Mouse (Mus musculus): ENCODE measurements around the gene Acoxl.

Acoxl gene

GRCm38 (mm10) chr2:128032111-128032510 lies 193.4 kb downstream of the Acoxl start:
- peak; percentile 8 for DNase-seq (ENCODE audit: low read depth, low spot score)

- no peak for DNase-seq (ENCODE audit: low read depth, low spot score)
These were observed 194.8 kb downstream of the Acoxl start for GRCm38 (mm10) chr2:128033503-128033902.

GRCm38 (mm10) chr2:128034066-128034665 lies 195.5 kb downstream of the Acoxl start:
- DNase-seq (ENCODE audit: low read depth, low spot score) = no peak

GRCm38 (mm10) chr2:128038259-128038890 lies 199.7 kb downstream of the Acoxl start:
- DNase-seq (ENCODE audit: low read depth, low spot score) = no peak

- DNase-seq (ENCODE audit: low read depth, low spot score) = no peak
These were observed 202.5 kb downstream of the Acoxl start for GRCm38 (mm10) chr2:128041066-128041750.

- no peak for DNase-seq (ENCODE audit: low read depth, low spot score)
These were observed 207.8 kb downstream of the Acoxl start for GRCm38 (mm10) chr2:128046454-128046853.

- no peak for DNase-seq (ENCODE audit: low read depth, low spot score)
These were observed 216.2 kb downstream of the Acoxl start for GRCm38 (mm10) chr2:128054905-128055304.

GRCm38 (mm10) chr2:128057872-128058271 lies 219.2 kb downstream of the Acoxl start:
- DNase-seq (ENCODE audit: low read depth, low spot score) = no peak

GRCm38 (mm10) chr2:128058627-128059026 lies 220.0 kb downstream of the Acoxl start:
- DNase-seq (ENCODE audit: low read depth, low spot score) = no peak

GRCm38 (mm10) chr2:128060213-128060612 lies 221.5 kb downstream of the Acoxl start:
- no peak for DNase-seq (ENCODE audit: low read depth, low spot score)

- no peak for DNase-seq (ENCODE audit: low read depth, low spot score)
These were observed 222.1 kb downstream of the Acoxl start for GRCm38 (mm10) chr2:128060680-128061287.

GRCm38 (mm10) chr2:128061491-128061890 lies 222.8 kb downstream of the Acoxl start:
- no peak for DNase-seq (ENCODE audit: low read depth, low spot score)

GRCm38 (mm10) chr2:128062756-128063155 lies 224.1 kb downstream of the Acoxl start:
- DNase-seq (ENCODE audit: low read depth, low spot score) = no peak

- DNase-seq (ENCODE audit: low read depth, low spot score) = no peak
These were observed 226.3 kb downstream of the Acoxl start for GRCm38 (mm10) chr2:128065013-128065412.

- no peak for DNase-seq (ENCODE audit: low read depth, low spot score)
These were observed 226.9 kb downstream of the Acoxl start for GRCm38 (mm10) chr2:128065576-128065975.

- DNase-seq (ENCODE audit: low read depth, low spot score) = no peak
These were observed 228.5 kb downstream of the Acoxl start for GRCm38 (mm10) chr2:128067162-128067561.

GRCm38 (mm10) chr2:128067596-128067995 lies 228.9 kb downstream of the Acoxl start:
- no peak for DNase-seq (ENCODE audit: low read depth, low spot score)

GRCm38 (mm10) chr2:128068176-128068575 lies 229.5 kb downstream of the Acoxl start:
- DNase-seq (ENCODE audit: low read depth, low spot score) = no peak

GRCm38 (mm10) chr2:128069025-128069424 lies 230.3 kb downstream of the Acoxl start:
- DNase-seq (ENCODE audit: low read depth, low spot score) = no peak

- DNase-seq (ENCODE audit: low read depth, low spot score) = no peak
These were observed 233.1 kb downstream of the Acoxl start for GRCm38 (mm10) chr2:128071791-128072190.

- no peak for DNase-seq (ENCODE audit: low read depth, low spot score)
These were observed 234.3 kb downstream of the Acoxl start for GRCm38 (mm10) chr2:128072944-128073343.

- no peak for DNase-seq (ENCODE audit: low read depth, low spot score)
These were observed 234.9 kb downstream of the Acoxl start for GRCm38 (mm10) chr2:128073603-128074002.
